Mouse (Mus musculus) gastrocnemius, postnatal 25 days (tissue): ENCODE data around the gene Zfp248. TPM values are rescaled to one million over a fixed set of nuclear protein-coding genes. Genes with fewer than 3 reads are reported as not detected.

Source experiments
- microRNA-seq, 2 experiments: library from miRNA; unstranded; fragments of <30 nt; microRNA quantifications; one replicate each; pipeline ENCODE4 v1.2.0; 2021; ENCODE audit warnings: borderline replicate concordance in 2 of 2
- total RNA-seq, 2 experiments: library from RNA; stranded (reverse); gene quantifications; 1 replicate in 1 of 2; 2 replicates in 1 of 2; pipeline ENCODE4 v1.2.3; 2021

Gene Zfp248
- total RNA-seq, 2 experiments from 2014 or later = 1.1 to 1.2 TPM

Small RNA genes lying within 50 kb of the gene (microRNA-seq; reads per million reads assigned to microRNA genes)
- gene Gm25953 = 0 reads per million in 2 experiments

Other genes with a start within 250 kb of the Zfp248 start
- gene Bms1, start 36.1 kb downstream of the Zfp248 start, total RNA-seq = 10 to 100 TPM; 21.7 to 24.0 TPM
- gene Zfp9, start 23.8 kb upstream of the Zfp248 start, total RNA-seq = 1 to 10 TPM; 6.9 to 7.3 TPM
- 1 to 10 TPM; 1.8 to 2.7 TPM for gene Ankrd26, start 106.7 kb upstream of the Zfp248 start, total RNA-seq